Mouse (Mus musculus) kidney, postnatal 0 days (tissue): Measurements from ENCODE around the gene Fzr1. TPM values are rescaled to one million over a fixed set of nuclear protein-coding genes. Genes with fewer than 3 reads are reported as not detected.

Source experiments
- ATAC-seq: fragments of 200-750 bp; cut with Nextera tagmentation; replicated peaks from 2 replicates; pipeline ENCODE4 v1.8.0; 2017; ENCODE audit warnings: low read depth, moderate number of reproducible peaks, moderate TSS enrichment, moderate library complexity; ENCODE audit not compliant: low FRiP score
- DNase-seq: peaks from one replicate; pipeline ENCODE4 v3.0.0-alpha.2; 2016; ENCODE audit warnings: low spot score
- H3K27ac ChIP-seq: fragments of 300-500 bp; sonication (generic); 2 replicates; pipeline ENCODE4 v1.5.1; 2014; ENCODE audit warnings: mild to moderate bottlenecking
- H3K27me3 ChIP-seq: fragments of 300-500 bp; sonication (generic); 2 replicates; pipeline ENCODE4 v1.6.1; 2014; ENCODE audit warnings: low read length, mixed read lengths; ENCODE audit not compliant: insufficient read depth
- H3K36me3 ChIP-seq: fragments of 300-500 bp; sonication (generic); 2 replicates; pipeline ENCODE4 v1.6.1; 2014; ENCODE audit warnings: low read length, mixed read lengths; ENCODE audit not compliant: insufficient read depth
- H3K4me1 ChIP-seq: fragments of 300-500 bp; sonication (generic); replicated peaks from 2 replicates; pipeline ENCODE4 v1.6.1; 2014; ENCODE audit warnings: antibody characterized with exemption, low read length, mixed read lengths; ENCODE audit not compliant: insufficient read depth
- H3K4me2 ChIP-seq: fragments of 300-500 bp; sonication (generic); 2 replicates; pipeline ENCODE4 v1.6.1; 2014; ENCODE audit warnings: mild to moderate bottlenecking, low read length, moderate library complexity, mixed read lengths
- H3K4me3 ChIP-seq: fragments of 300-500 bp; sonication (generic); replicated peaks from 2 replicates; pipeline ENCODE4 v1.5.1; 2014; ENCODE audit warnings: low read depth, low read length
- H3K9ac ChIP-seq: fragments of 300-500 bp; sonication (generic); 2 replicates; pipeline ENCODE4 v1.6.1; 2014; ENCODE audit warnings: low read depth, low read length
- H3K9me3 ChIP-seq: fragments of 300-500 bp; sonication (generic); replicated peaks from 2 replicates; pipeline ENCODE4 v1.6.1; 2016; ENCODE audit warnings: low read length, inconsistent platforms, mixed read lengths
- CTCF ChIP-seq: IDR thresholded peaks from 2 replicates; pipeline ENCODE4 v1.5.1; 2016; ENCODE audit warnings: antibody characterized with exemption, low read depth, mild to moderate bottlenecking, moderate library complexity
- WGBS: fragments of 180-500 bp; shearing (Covaris S2); extraction: QIAGEN DNeasy Blood & Tissue Kit; methylation state at CpG from one replicate; pipeline ENCODE4 v1.1.7; 2014; 5-methylcytosine and 5-hydroxymethylcytosine counted together
- polyA plus RNA-seq: library from polyadenylated mRNA; unstranded; fragments of >200 nt; fragmentation: Nextera tagmentation; extraction: Ambion mirVana; gene quantifications from 2 replicates; pipeline ENCODE4 v1.2.1, GENCODE M21; 2015

The Fzr1 gene
- polyA plus RNA-seq, 1 experiment from 2014 or later: 70.6 TPM

GRCm38 (mm10) chr10:81322444-81322843 lies 55.9 kb downstream of the Fzr1 start:
- no peak overlapping the region for H3K9ac ChIP-seq
- no peak overlapping the region for H3K4me3 ChIP-seq
- H3K4me1 ChIP-seq: peaks cover 12% of the 10 kb centered on the region
- H3K27me3 ChIP-seq: no peaks in the 10 kb centered on the region
- no peaks in the 10 kb centered on the region for H3K9me3 ChIP-seq
- no peak for DNase-seq
- H3K4me2 ChIP-seq: peak overlapping the region; percentile 74; the same call in 1 of the 2 replicates
- no peak for TF ChIP-seq CTCF
- no peak for ATAC-seq
- peaks cover 49% of the 10 kb centered on the region for H3K36me3 ChIP-seq
- no peak overlapping the region for H3K27ac ChIP-seq
- WGBS: 96% methylated on average over 27 of the region's 27 CpGs

- peak overlapping the region; percentile 83 for H3K4me3 ChIP-seq
- peak overlapping the region; percentile 80 for H3K9ac ChIP-seq
- TF ChIP-seq CTCF: no peak
- no peaks in the 10 kb centered on the region for H3K9me3 ChIP-seq
- no peak for DNase-seq
- ATAC-seq: no peak
- no peaks in the 10 kb centered on the region for H3K27me3 ChIP-seq
- peak overlapping the region; percentile 74 for H3K4me2 ChIP-seq
- WGBS: 3% methylated on average over 20 of the region's 20 CpGs
- H3K36me3 ChIP-seq: peaks cover 42% of the 10 kb centered on the region
- H3K27ac ChIP-seq: peak overlapping the region; percentile 91
- peaks cover 20% of the 10 kb centered on the region for H3K4me1 ChIP-seq
Measured at GRCm38 (mm10) chr10:81321436-81321835, 56.9 kb downstream of the Fzr1 start.

- under 1% methylated on average over 68 of the region's 68 CpGs for WGBS
- DNase-seq: peak; percentile 100
Measured at GRCm38 (mm10) chr10:81320550-81321347, 57.6 kb downstream of the Fzr1 start, which contains the start of gene Cactin. TSS of gene Cactin (plus strand) at chr10:81321103.

GRCm38 (mm10) chr10:81319741-81320549 lies 58.4 kb downstream of the Fzr1 start:
- peak overlapping the region; percentile 83 for H3K4me3 ChIP-seq
- ATAC-seq: no peak
- DNase-seq: no peak

More at GRCm38 (mm10) chr10:81320550-81321347, 57.6 kb downstream of the Fzr1 start, which contains the start of gene Cactin:
- TF ChIP-seq CTCF: peak; percentile 48; the same call in 1 of the 2 replicates
- peak; percentile 90 for ATAC-seq
- Histone ChIP-seq H3K9me3 (no peaks in the 10 kb centered on the region), H3K27ac (peak within 1 kb of the TSS; percentile 91), H3K4me3 (peak within 1 kb of the TSS; percentile 83), H3K36me3 (peaks cover 36% of the 10 kb centered on the region), H3K9ac (peak within 1 kb of the TSS; percentile 80), H3K4me2 (peak within 1 kb of the TSS; percentile 74), H3K4me1 (peaks cover 20% of the 10 kb centered on the region), H3K27me3 (no peaks in the 10 kb centered on the region)

GRCm38 (mm10) chr10:81319330-81319699 lies 59.0 kb downstream of the Fzr1 start:
- WGBS: 24% methylated on average over 8 of the region's 8 CpGs
- Histone ChIP-seq H3K36me3 (peaks cover 33% of the 10 kb centered on the region), H3K4me1 (peaks cover 20% of the 10 kb centered on the region), H3K27ac (peak overlapping the region; percentile 91; the same call in 1 of the 2 replicates), H3K9me3 (no peaks in the 10 kb centered on the region), H3K27me3 (no peaks in the 10 kb centered on the region), H3K4me3 (peak overlapping the region; percentile 83; the same call in 1 of the 2 replicates), H3K4me2 (peak overlapping the region; percentile 74), H3K9ac (peak overlapping the region; percentile 46; the same call in 1 of the 2 replicates)
- TF ChIP-seq CTCF: peak; percentile 43; the same call in 1 of the 2 replicates
- DNase-seq (peak; percentile 46), ATAC-seq (no peak)

More at GRCm38 (mm10) chr10:81319741-81320549, 58.4 kb downstream of the Fzr1 start:
- H3K4me2 ChIP-seq: peak overlapping the region; percentile 74
- 1% methylated on average over 38 of the region's 38 CpGs for WGBS
- H3K4me1 ChIP-seq: peaks cover 20% of the 10 kb centered on the region
- H3K27me3 ChIP-seq: no peaks in the 10 kb centered on the region
- no peak for TF ChIP-seq CTCF
- H3K9me3 ChIP-seq: no peaks in the 10 kb centered on the region
- peak overlapping the region; percentile 91 for H3K27ac ChIP-seq
- peaks cover 33% of the 10 kb centered on the region for H3K36me3 ChIP-seq
- H3K9ac ChIP-seq: peak overlapping the region; percentile 46
